Mouse (Mus musculus) Patski (cell line): ENCODE measurements around the gene Psmb7. TPM values are rescaled to one million over a fixed set of nuclear protein-coding genes. Genes with fewer than 3 reads are reported as not detected.

Experiments
- ATAC-seq: fragments of 100-300 bp; one replicate; pipeline ENCODE4 v1.8.0; 2021
- CTCF ChIA-PET: fragments of 350-600 bp; sonication (Branson Sonifier 250); formaldehyde crosslinking; loops from one replicate; lab custom pipeline; 2022; ENCODE audit warnings: inconsistent platforms; lab: Charles Lee
- POLR2A ChIA-PET: fragments of 350-600 bp; sonication (Branson Sonifier 250); formaldehyde crosslinking; loops from one replicate; lab custom pipeline; 2022; ENCODE audit warnings: antibody characterized with exemption, inconsistent platforms; lab: Charles Lee
- DNase-seq: peaks from one replicate; pipeline ENCODE4 v3.0.0-alpha.2; 2011; ENCODE audit warnings: low read depth, low spot score
- H3K27me3 ChIP-seq: fragments of 371-371 bp; one replicate; pipeline ENCODE4 v1.5.1; 2021
- CTCF ChIP-seq: fragments of 100-300 bp; IDR thresholded peaks from one replicate; pipeline ENCODE4 v1.5.1; 2021
- in situ Hi-C: fragments of 300-500 bp; cut with MboI; formaldehyde crosslinking; loops from 3 replicates; pipeline ENCODE4 v1.11.1; 2018; ENCODE audit warnings: low pct_unique_long_range_greater_than_20kb, mixed read lengths
- polyA plus RNA-seq: library from polyadenylated mRNA; unstranded; gene quantifications from one replicate; pipeline ENCODE4 v1.2.3, GENCODE M21; 2021

Psmb7 gene
- polyA plus RNA-seq, 1 experiment from 2014 or later = 269 TPM

GRCm38 (mm10) chr2:38645936-38646335 lies 2.0 kb upstream of the Psmb7 start:
- in situ Hi-C loops = loop anchor here (10.0 kb wide), 1 partner anchor 359 kb away; the partner anchor contains the start of genes Arpc5l and Rpl35
- ChIA-PET POLR2A (interaction anchor here (1.1 kb wide), 1 partner anchor 11 kb away, joined by 3 read pairs; no protein-coding TSS in a partner anchor), CTCF (interaction anchor here (0.6 to 2.6 kb wide), 14 partner anchors 8 to 214 kb away, joined by 3 to 16 read pairs (median 4); no protein-coding TSS in a partner anchor)
- peak; percentile 83 for TF ChIP-seq CTCF
- ATAC-seq (peak; percentile 88), DNase-seq (no peak)
- no peaks in the 10 kb centered on the region for H3K27me3 ChIP-seq

- H3K27me3 ChIP-seq = no peaks in the 10 kb centered on the region
- ChIA-PET CTCF (interaction anchor here (1.2 kb wide), 1 partner anchor 11 kb away, joined by 3 read pairs; no protein-coding TSS in a partner anchor), POLR2A (no interaction called here)
- no peak for TF ChIP-seq CTCF
- ATAC-seq = no peak
- no peak for DNase-seq
- in situ Hi-C loops = loop anchor here (10.0 kb wide), 1 partner anchor 363 kb away; the partner anchor contains the start of genes Arpc5l and Rpl35
Observed at GRCm38 (mm10) chr2:38641761-38642160, 2.1 kb downstream of the Psmb7 start.

- DNase-seq (no peak), ATAC-seq (no peak)
- ChIA-PET CTCF (interaction anchor here (0.9 to 1.8 kb wide), 7 partner anchors 9 to 102 kb away, joined by 4 to 11 read pairs (median 4); no protein-coding TSS in a partner anchor), POLR2A (interaction anchor here (0.9 kb wide), 1 partner anchor 9 kb away, joined by 3 read pairs; no protein-coding TSS in a partner anchor)
- peak; percentile 63 for TF ChIP-seq CTCF
- H3K27me3 ChIP-seq = no peaks in the 10 kb centered on the region
- in situ Hi-C loops = no loop called here
Observed at GRCm38 (mm10) chr2:38637716-38638267, 6.1 kb downstream of the Psmb7 start.

GRCm38 (mm10) chr2:38630574-38630973 lies 13.3 kb downstream of the Psmb7 start:
- no peak for TF ChIP-seq CTCF
- in situ Hi-C loops = no loop called here
- CTCF ChIA-PET = interaction anchor here (1.8 kb wide), 1 partner anchor 8 kb away, joined by 4 read pairs; no protein-coding TSS in a partner anchor
- no peaks in the 10 kb centered on the region for H3K27me3 ChIP-seq
- DNase-seq = no peak
- POLR2A ChIA-PET = no interaction called here
- no peak for ATAC-seq

GRCm38 (mm10) chr2:38629451-38629850 lies 14.4 kb downstream of the Psmb7 start:
- POLR2A ChIA-PET = interaction anchor here (1.0 kb wide), 1 partner anchor 8 kb away, joined by 3 read pairs; no protein-coding TSS in a partner anchor
- ATAC-seq (no peak), DNase-seq (no peak)
- no peaks in the 10 kb centered on the region for H3K27me3 ChIP-seq
- CTCF ChIA-PET = interaction anchor here (2.0 kb wide), 1 partner anchor 8 kb away, joined by 6 read pairs; no protein-coding TSS in a partner anchor
- no peak for TF ChIP-seq CTCF
- in situ Hi-C loops = no loop called here

- ChIA-PET POLR2A (interaction anchor here (1.0 kb wide), 1 partner anchor 9 kb away, joined by 3 read pairs; no protein-coding TSS in a partner anchor), CTCF (interaction anchor here (1.8 to 2.0 kb wide), 3 partner anchors 9 to 29 kb away, joined by 3 to 7 read pairs (median 6); no protein-coding TSS in a partner anchor)
- ATAC-seq (no peak), DNase-seq (no peak)
- in situ Hi-C loops = no loop called here
- no peaks in the 10 kb centered on the region for H3K27me3 ChIP-seq
- TF ChIP-seq CTCF = no peak
Observed at GRCm38 (mm10) chr2:38628801-38629200, 15.1 kb downstream of the Psmb7 start.

- in situ Hi-C loops = no loop called here
- ATAC-seq (no peak), DNase-seq (no peak)
- no peaks in the 10 kb centered on the region for H3K27me3 ChIP-seq
- CTCF ChIA-PET = interaction anchor here (0.6 to 3.3 kb wide), 8 partner anchors 7 to 190 kb away, joined by 3 to 11 read pairs (median 4); no protein-coding TSS in a partner anchor
- no peak for TF ChIP-seq CTCF
- POLR2A ChIA-PET = interaction anchor here (0.7 to 1.0 kb wide), 2 partner anchors 10 to 83 kb away, joined by 4 read pairs; no protein-coding TSS in a partner anchor
Observed at GRCm38 (mm10) chr2:38623821-38624590, 19.9 kb downstream of the Psmb7 start.

GRCm38 (mm10) chr2:38623411-38623810 lies 20.5 kb downstream of the Psmb7 start:
- ChIA-PET CTCF (interaction anchor here (0.6 to 3.3 kb wide), 4 partner anchors 10 to 139 kb away, joined by 3 to 11 read pairs (median 4); no protein-coding TSS in a partner anchor), POLR2A (interaction anchor here (0.7 to 1.0 kb wide), 2 partner anchors 10 to 82 kb away, joined by 4 read pairs; no protein-coding TSS in a partner anchor)
- DNase-seq (no peak), ATAC-seq (no peak)
- no peaks in the 10 kb centered on the region for H3K27me3 ChIP-seq
- in situ Hi-C loops = no loop called here
- no peak for TF ChIP-seq CTCF

GRCm38 (mm10) chr2:38621610-38622021 lies 22.3 kb downstream of the Psmb7 start:
- DNase-seq (peak; percentile 33), ATAC-seq (peak; percentile 72)
- peak; percentile 68 for TF ChIP-seq CTCF
- in situ Hi-C loops = no loop called here
- H3K27me3 ChIP-seq = no peaks in the 10 kb centered on the region
- ChIA-PET CTCF (interaction anchor here (0.7 to 2.2 kb wide), 9 partner anchors 10 to 193 kb away, joined by 3 to 5 read pairs (median 3); no protein-coding TSS in a partner anchor), POLR2A (no interaction called here)

- DNase-seq (no peak), ATAC-seq (peak; percentile 15)
- in situ Hi-C loops = no loop called here
- no peaks in the 10 kb centered on the region for H3K27me3 ChIP-seq
- ChIA-PET CTCF (interaction anchor here (0.7 to 2.2 kb wide), 7 partner anchors 10 to 192 kb away, joined by 3 to 5 read pairs (median 3); no protein-coding TSS in a partner anchor), POLR2A (interaction anchor here (0.5 kb wide), 1 partner anchor 167 kb away, joined by 3 read pairs; no protein-coding TSS in a partner anchor)
- no peak for TF ChIP-seq CTCF
Observed at GRCm38 (mm10) chr2:38621076-38621475, 22.8 kb downstream of the Psmb7 start.
